Mouse (Mus musculus) intestine, embryonic 16.5 days (tissue): Measurements from ENCODE around the gene Fam76a. TPM values are rescaled to one million over a fixed set of nuclear protein-coding genes. Genes with fewer than 3 reads are reported as not detected.

Experiments
- ATAC-seq: fragments of 200-750 bp; cut with Nextera tagmentation; 2 replicates; pipeline ENCODE4 v1.8.0; 2017; ENCODE audit warnings: moderate TSS enrichment, moderate library complexity
- H3K27ac ChIP-seq: fragments of 300-500 bp; sonication (generic); 2 replicates; pipeline ENCODE4 v1.5.1; 2014; ENCODE audit warnings: mild to moderate bottlenecking, low read length
- H3K27me3 ChIP-seq: fragments of 300-500 bp; sonication (generic); replicated peaks from 2 replicates; pipeline ENCODE4 v1.6.1; 2014; ENCODE audit warnings: low read length, control low read depth, mixed read lengths; ENCODE audit not compliant: control insufficient read depth, insufficient read depth
- H3K36me3 ChIP-seq: fragments of 300-500 bp; sonication (generic); 2 replicates; pipeline ENCODE4 v1.6.1; 2014; ENCODE audit warnings: low read length, control low read depth; ENCODE audit not compliant: control insufficient read depth, insufficient read depth
- H3K4me1 ChIP-seq: fragments of 300-500 bp; sonication (generic); 2 replicates; pipeline ENCODE4 v1.6.1; 2014; ENCODE audit warnings: low read length, control low read depth, mixed read lengths; ENCODE audit not compliant: control insufficient read depth, insufficient read depth
- H3K4me2 ChIP-seq: fragments of 300-500 bp; sonication (generic); 2 replicates; pipeline ENCODE4 v1.6.1; 2014; ENCODE audit warnings: low read depth, low read length, control low read depth
- H3K4me3 ChIP-seq: fragments of 300-500 bp; sonication (generic); 2 replicates; pipeline ENCODE4 v1.5.1; 2014; ENCODE audit warnings: mild to moderate bottlenecking, low read length
- H3K9ac ChIP-seq: fragments of 300-500 bp; sonication (generic); 2 replicates; pipeline ENCODE4 v1.6.1; 2014; ENCODE audit warnings: low read depth, low read length
- H3K9me3 ChIP-seq: fragments of 300-500 bp; sonication (generic); 2 replicates; pipeline ENCODE4 v1.6.1; 2016; ENCODE audit warnings: low read length, control low read depth; ENCODE audit not compliant: control insufficient read depth
- WGBS: fragments of 180-500 bp; shearing (Covaris S2); extraction: QIAGEN DNeasy Blood & Tissue Kit; methylation state at CpG from one replicate; pipeline ENCODE4 v1.1.7; 2014; 5-methylcytosine and 5-hydroxymethylcytosine counted together
- polyA plus RNA-seq: library from polyadenylated mRNA; unstranded; fragments of >200 nt; fragmentation: Nextera tagmentation; extraction: Ambion mirVana; gene quantifications from 2 replicates; pipeline ENCODE4 v1.2.1, GENCODE M21; 2015

The Fam76a gene
- polyA plus RNA-seq = 40.5 and 45.6 TPM in 2 replicates

GRCm38 (mm10) chr4:132922558-132923008 lies at the start of gene Fam76a:
Gene Fam76a (minus strand): TSS chr4:132922558.
- Histone ChIP-seq H3K27ac (peak within 1 kb of the TSS; percentile 89), H3K9ac (peak within 1 kb of the TSS; percentile 94), H3K4me1 (0 out of 2 replicates have a peak, but pooled peaks cover 4% of the 10 kb centered on the region), H3K9me3 (no peaks in the 10 kb centered on the region), H3K4me3 (peak within 1 kb of the TSS; percentile 90), H3K36me3 (no peaks in the 10 kb centered on the region), H3K4me2 (peak within 1 kb of the TSS; percentile 60), H3K27me3 (no peaks in the 10 kb centered on the region)
- WGBS = under 1% methylated on average over 53 of the region's 53 CpGs
- ATAC-seq = peak; percentile 99

GRCm38 (mm10) chr4:132972101-132972500 lies 49.7 kb upstream of the Fam76a start:
- Histone ChIP-seq H3K27ac (no peak overlapping the region), H3K4me3 (no peak overlapping the region), H3K27me3 (peaks cover 5% of the 10 kb centered on the region; the same call in 1 of the 2 replicates), H3K9me3 (no peaks in the 10 kb centered on the region), H3K36me3 (no peaks in the 10 kb centered on the region), H3K4me1 (peaks cover 26% of the 10 kb centered on the region), H3K4me2 (no peak overlapping the region), H3K9ac (no peak overlapping the region)
- 65% methylated on average over 3 of the region's 3 CpGs for WGBS
- ATAC-seq = no peak

GRCm38 (mm10) chr4:132971601-132972000 lies 49.2 kb upstream of the Fam76a start:
- 74% methylated on average over 6 of the region's 6 CpGs for WGBS
- peaks cover 5% of the 10 kb centered on the region; the same call in 1 of the 2 replicates for H3K27me3 ChIP-seq
- H3K27ac ChIP-seq = no peak overlapping the region
- H3K4me1 ChIP-seq = peaks cover 21% of the 10 kb centered on the region
- no peak overlapping the region for H3K4me3 ChIP-seq
- H3K9me3 ChIP-seq = no peaks in the 10 kb centered on the region
- H3K36me3 ChIP-seq = no peaks in the 10 kb centered on the region
- no peak overlapping the region for H3K4me2 ChIP-seq
- ATAC-seq = no peak
- no peak overlapping the region for H3K9ac ChIP-seq

DNA sequence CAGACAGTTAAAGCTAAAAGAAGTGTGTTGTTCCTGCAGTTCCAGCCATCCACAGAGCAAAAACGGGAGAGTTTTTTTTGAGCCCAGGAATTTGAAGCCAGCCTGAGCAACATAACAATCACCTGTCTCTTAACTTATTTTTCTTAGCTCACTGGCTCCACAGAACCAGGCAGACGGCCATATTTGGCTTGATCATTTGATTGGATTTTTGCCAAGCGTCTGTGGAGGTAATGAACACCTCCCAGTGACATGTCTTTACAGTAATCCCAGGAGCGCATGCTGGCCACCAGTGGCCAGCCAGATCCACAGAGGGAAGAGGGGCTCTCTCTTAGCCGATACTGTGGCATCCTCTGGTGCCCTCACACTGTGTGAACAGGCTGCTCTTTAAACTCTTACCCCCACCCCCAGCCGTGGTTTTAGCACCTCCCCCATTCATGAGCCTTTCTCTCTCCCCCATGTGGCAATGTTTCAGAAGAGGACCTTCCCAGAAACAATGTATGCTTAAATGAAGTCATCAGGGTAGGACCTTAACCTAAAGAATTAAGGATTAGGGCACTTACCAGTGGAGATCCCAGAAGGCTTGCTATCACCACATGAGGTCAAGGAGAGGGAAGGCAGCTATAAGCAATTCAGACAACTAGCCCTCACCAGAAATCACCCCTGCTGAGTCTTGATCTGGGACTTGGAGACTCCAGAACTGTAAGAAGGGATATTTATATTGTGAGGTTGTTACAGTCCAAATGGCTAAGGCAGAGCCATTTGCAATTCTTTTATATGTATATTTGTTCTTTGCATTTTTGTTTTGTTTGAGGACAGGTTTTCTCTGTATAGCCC lies 46.0 kb upstream of the Fam76a start:
- Histone ChIP-seq H3K9ac (no peak overlapping the region), H3K27ac (no peak overlapping the region), H3K9me3 (no peaks in the 10 kb centered on the region), H3K4me2 (no peak overlapping the region), H3K27me3 (no peaks in the 10 kb centered on the region), H3K4me1 (peaks cover 6% of the 10 kb centered on the region; the same call in 1 of the 2 replicates), H3K36me3 (no peaks in the 10 kb centered on the region), H3K4me3 (no peak overlapping the region)
- 48% methylated on average over 6 of the region's 6 CpGs for WGBS
- ATAC-seq = no peak

DNA sequence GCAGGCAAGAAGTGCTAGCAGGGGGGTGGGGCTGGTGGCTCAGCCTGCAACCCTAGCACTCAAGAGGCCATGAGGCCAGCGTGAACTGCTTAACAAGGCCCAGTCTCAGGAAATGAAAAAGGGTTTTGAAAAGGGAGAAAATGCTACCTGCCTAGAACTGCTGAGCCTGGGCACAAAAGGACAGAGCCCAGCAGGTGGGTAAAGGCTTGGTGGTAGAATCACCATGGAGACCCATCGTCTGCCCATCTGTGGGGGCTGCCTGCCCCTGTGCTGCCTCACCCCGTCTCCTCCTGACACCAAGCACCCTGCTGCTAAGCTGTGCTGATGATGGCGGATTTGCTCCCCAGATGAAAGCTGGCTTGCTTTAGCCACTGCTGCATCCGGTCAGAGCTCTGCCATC lies 42.1 kb upstream of the Fam76a start:
- Histone ChIP-seq H3K4me2 (no peak overlapping the region), H3K4me3 (no peak overlapping the region)
- ATAC-seq = no peak

DNA sequence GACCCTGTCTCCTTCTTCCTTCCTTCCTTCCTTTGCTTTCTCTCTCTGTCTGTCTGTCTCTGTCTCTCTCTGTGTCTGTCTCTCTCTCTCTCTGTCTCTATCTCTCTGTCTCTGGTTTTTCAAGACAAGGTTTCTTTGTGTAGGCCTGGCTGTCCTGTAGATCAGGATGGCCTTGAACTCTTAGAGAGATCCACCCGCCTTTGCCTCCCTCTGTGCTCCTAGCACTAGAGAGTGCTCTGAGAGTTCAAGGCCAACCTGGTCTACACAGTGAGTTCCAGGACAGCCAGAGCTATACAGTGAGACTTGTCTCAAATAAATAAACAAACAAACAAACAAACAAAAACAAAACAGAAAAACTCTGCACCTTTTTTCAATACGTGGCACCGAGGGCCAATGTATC lies 41.7 kb upstream of the Fam76a start:
- 58% methylated on average over 3 of the region's 3 CpGs for WGBS
- H3K4me3 ChIP-seq = no peak overlapping the region

More for the DNA sequence above, 42.1 kb upstream of the Fam76a start:
- no peak overlapping the region for H3K27ac ChIP-seq
- peaks cover 21% of the 10 kb centered on the region for H3K4me1 ChIP-seq
- no peaks in the 10 kb centered on the region for H3K36me3 ChIP-seq
- no peaks in the 10 kb centered on the region for H3K9me3 ChIP-seq
- 68% methylated on average over 5 of the region's 5 CpGs for WGBS
- no peaks in the 10 kb centered on the region for H3K27me3 ChIP-seq
- H3K9ac ChIP-seq = no peak overlapping the region

GRCm38 (mm10) chr4:132963436-132963835 lies 41.1 kb upstream of the Fam76a start:
- Histone ChIP-seq H3K4me1 (peaks cover 32% of the 10 kb centered on the region), H3K36me3 (no peaks in the 10 kb centered on the region), H3K27me3 (no peaks in the 10 kb centered on the region), H3K9me3 (no peaks in the 10 kb centered on the region), H3K9ac (no peak overlapping the region), H3K4me2 (no peak overlapping the region), H3K27ac (no peak overlapping the region), H3K4me3 (no peak overlapping the region)
- 41% methylated on average over 2 of the region's 2 CpGs for WGBS
- ATAC-seq = no peak

More for the DNA sequence above, 41.7 kb upstream of the Fam76a start:
- H3K9ac ChIP-seq = no peak overlapping the region
- no peak overlapping the region for H3K27ac ChIP-seq
- no peaks in the 10 kb centered on the region for H3K9me3 ChIP-seq
- peaks cover 25% of the 10 kb centered on the region for H3K4me1 ChIP-seq
- no peak for ATAC-seq
- no peaks in the 10 kb centered on the region for H3K36me3 ChIP-seq
- H3K4me2 ChIP-seq = no peak overlapping the region
- H3K27me3 ChIP-seq = no peaks in the 10 kb centered on the region

DNA sequence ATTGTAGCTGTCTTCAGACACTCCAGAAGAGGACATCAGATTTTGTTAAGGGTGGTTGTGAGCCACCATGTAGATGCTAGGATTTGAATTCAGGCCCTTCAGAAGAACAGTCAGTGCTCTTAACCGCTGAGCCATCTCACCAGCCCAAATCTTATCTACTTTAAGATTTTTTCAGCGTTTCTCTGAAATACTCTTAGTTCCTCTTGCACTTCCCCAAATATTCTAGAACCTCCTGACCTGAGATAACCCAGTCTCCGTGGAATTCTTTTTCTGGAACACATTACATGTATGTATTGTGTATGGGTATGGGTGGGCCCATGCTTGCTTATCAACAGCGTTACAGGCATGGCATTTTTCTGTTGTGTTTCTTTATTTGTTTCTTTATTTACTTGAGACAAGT lies 40.3 kb upstream of the Fam76a start:
- Histone ChIP-seq H3K9me3 (no peaks in the 10 kb centered on the region), H3K27me3 (no peaks in the 10 kb centered on the region), H3K4me3 (no peak overlapping the region), H3K36me3 (no peaks in the 10 kb centered on the region), H3K4me2 (no peak overlapping the region), H3K9ac (no peak overlapping the region), H3K4me1 (peaks cover 32% of the 10 kb centered on the region), H3K27ac (no peak overlapping the region)
- ATAC-seq = no peak
- WGBS = 85% methylated on average over 4 of the region's 4 CpGs

DNA sequence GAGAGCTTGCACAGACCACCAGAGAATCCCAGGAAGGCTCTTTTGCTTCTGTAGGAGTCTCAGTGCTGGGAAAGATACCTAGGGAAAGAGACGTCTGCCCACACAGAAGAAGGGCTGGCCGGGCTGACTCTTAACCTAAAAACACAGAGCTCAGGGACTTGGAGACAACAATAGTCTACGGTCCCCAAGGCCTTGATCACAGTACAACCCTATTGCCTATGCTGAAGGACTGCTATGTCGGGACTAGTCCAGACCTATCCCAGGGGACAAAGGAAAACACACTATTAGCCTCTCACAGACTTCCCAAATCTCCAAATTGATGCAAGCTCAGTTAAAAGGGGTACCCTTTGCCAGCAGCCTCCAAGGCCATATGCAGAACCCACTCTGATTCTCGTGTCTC lies 39.5 kb upstream of the Fam76a start:
- Histone ChIP-seq H3K4me2 (no peak overlapping the region), H3K27me3 (no peaks in the 10 kb centered on the region), H3K9me3 (no peaks in the 10 kb centered on the region), H3K36me3 (no peaks in the 10 kb centered on the region), H3K27ac (no peak overlapping the region), H3K4me1 (peaks cover 32% of the 10 kb centered on the region), H3K4me3 (no peak overlapping the region), H3K9ac (no peak overlapping the region)
- no peak for ATAC-seq
- 89% methylated on average over 5 of the region's 5 CpGs for WGBS
